Mouse (Mus musculus): ENCODE measurements around the gene Slc20a1.

The Slc20a1 gene

GRCm38 (mm10) chr2:129252836-129253630 lies 54.5 kb downstream of the Slc20a1 start:
- WGBS, result 92% methylated on average over 19 of the region's 19 CpGs

DNA sequence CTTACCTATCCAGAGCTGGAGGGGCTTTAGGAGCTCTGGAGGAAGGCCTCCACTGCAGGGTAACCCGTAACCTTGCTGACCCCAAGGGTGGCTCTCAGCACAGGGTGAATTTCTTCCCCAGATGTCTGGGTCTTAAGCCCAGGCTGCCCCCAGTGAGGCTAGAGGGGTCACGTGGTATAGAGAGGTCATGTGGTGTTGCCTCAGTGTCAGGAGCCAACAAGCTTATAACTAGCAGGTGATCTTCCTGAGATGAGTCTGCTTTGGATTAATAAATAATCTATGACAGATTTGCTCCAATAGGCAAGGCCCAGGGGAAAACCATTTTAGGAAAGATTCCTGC lies 55.0 kb downstream of the Slc20a1 start:
- WGBS, result 85% methylated on average over 2 of the region's 2 CpGs

- 89% methylated on average over 2 of the region's 2 CpGs for WGBS
Observed at GRCm38 (mm10) chr2:129254076-129254475, 55.5 kb downstream of the Slc20a1 start.

DNA sequence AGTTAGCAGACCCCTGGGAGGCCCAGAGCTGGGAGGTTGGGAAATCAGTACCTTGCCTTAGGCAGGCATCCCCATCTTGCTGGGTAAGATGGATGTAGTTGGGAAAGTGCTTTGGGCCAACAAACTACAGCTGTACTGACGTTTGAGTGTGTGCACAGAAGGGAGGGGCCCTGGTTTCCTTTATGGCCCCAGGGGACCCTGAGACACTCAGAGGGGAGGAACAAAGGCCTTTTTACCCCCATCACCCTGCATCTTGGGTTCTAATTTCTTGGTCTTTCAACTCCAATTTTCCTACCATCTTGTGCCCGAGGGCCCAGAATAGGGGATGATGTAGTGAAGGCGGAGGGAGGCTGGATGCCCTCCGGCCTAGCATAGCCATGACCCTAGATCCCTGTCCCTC lies 57.4 kb downstream of the Slc20a1 start:
- 88% methylated on average over 4 of the region's 4 CpGs for WGBS

- 95% methylated on average over 3 of the region's 3 CpGs for WGBS
Observed at GRCm38 (mm10) chr2:129258056-129258455, 59.5 kb downstream of the Slc20a1 start.

DNA sequence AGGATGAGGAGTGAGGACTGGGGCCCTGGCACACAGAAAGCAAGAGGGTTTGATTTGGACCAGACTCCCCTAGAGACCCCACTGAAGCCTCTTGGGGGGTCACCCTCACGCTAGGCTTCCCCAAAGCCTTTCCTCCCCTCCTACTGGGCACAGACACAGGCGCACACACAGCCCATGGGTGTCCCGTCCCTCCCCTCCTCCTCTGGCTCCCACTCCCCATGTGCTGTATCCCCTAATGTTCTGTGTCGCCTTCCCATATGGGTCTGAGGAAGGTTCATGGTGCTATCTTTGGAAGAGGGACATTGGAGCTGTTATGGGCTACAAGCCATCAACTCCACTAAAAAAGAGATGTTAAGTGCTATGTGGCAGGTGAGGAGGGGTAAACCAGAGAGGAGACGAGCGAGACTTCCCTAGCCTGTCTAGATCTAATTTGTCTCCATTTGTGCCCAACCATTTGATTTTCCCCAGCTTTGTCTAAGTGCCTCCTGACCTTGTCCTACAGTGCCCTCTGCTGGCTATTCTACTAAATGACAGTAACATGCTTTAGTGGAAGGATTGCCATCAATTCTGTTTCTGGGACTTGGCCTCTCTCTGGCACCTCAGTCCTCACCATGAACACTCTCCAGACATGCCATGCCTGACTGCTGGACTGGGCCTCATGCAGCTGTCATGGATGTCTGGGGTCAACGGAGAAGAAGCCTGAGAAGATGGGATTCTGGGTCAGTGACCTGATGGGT lies 60.1 kb downstream of the Slc20a1 start:
- WGBS, result 33% methylated on average over 7 of the region's 7 CpGs

DNA sequence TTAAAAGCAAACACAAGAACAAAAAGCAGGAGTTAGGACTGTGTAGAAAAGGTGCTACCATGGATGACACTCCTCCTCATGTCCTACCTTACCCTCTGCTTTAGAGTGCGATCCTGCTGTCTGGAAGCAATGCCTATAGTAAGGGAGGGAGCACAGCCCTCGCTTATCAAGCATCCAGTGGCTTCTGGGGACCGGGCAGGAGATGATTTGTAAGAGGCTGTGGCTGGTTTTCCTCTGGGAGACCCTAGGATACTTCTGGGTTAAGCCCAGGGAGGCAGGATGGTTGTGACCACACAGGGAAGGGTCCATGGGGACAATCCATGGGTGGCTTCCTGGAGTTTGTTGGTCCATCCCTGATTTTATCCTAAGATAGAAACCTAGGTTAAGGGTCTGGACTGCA lies 62.1 kb downstream of the Slc20a1 start:
- WGBS, result 87% methylated on average over 3 of the region's 3 CpGs

Measured in cerebral cortex, adult 2 months (tissue).